Mouse (Mus musculus): Measurements from ENCODE around the gene Cramp1l. TPM values are rescaled to one million over a fixed set of nuclear protein-coding genes. Genes with fewer than 3 reads are reported as not detected.
A peak's percentile ranks its signal among the peaks of the same experiment; 100 is the strongest.
"Not testable (repeated sequence)": the region's sequence is repeated elsewhere in the genome, so short reads cannot be mapped to it uniquely, and the experiment has no call there.

Cramp1l gene
- total RNA-seq, 2 experiments from 2014 or later: 24.0 to 25.0 TPM

GRCm38 (mm10) chr17:24960852-24961715, 54.5 kb downstream of the Cramp1l start:
- no peak for DNase-seq (ENCODE audit: extremely low spot score in 1 of 2, low spot score in 2 of 2)
- intact Hi-C loops (cut with DNase I): no loop called here

GRCm38 (mm10) chr17:24960135-24960851, 55.3 kb downstream of the Cramp1l start, which contains the start of gene Jpt2:
TSS of gene Jpt2 (minus strand) at chr17:24960689.
- intact Hi-C loops (cut with DNase I): no loop called here
- DNase-seq (ENCODE audit: extremely low spot score in 1 of 2, low spot score in 2 of 2): peak; percentile 96 to 99

- intact Hi-C loops (cut with DNase I): no loop called here
- DNase-seq (ENCODE audit: extremely low spot score in 1 of 2, low spot score in 2 of 2): no peak
These were observed 56.2 kb downstream of the Cramp1l start for GRCm38 (mm10) chr17:24959371-24959770.

GRCm38 (mm10) chr17:24953291-24953690, 62.3 kb downstream of the Cramp1l start:
- intact Hi-C loops (cut with DNase I): no loop called here
- no peak for DNase-seq (ENCODE audit: extremely low spot score in 1 of 2, low spot score in 2 of 2)

GRCm38 (mm10) chr17:24950671-24951070, 64.9 kb downstream of the Cramp1l start:
- no peak for DNase-seq (ENCODE audit: extremely low spot score in 1 of 2, low spot score in 2 of 2)

GRCm38 (mm10) chr17:24948204-24948603, 67.4 kb downstream of the Cramp1l start:
- intact Hi-C loops (cut with DNase I): no loop called here
- DNase-seq (ENCODE audit: extremely low spot score in 1 of 2, low spot score in 2 of 2): no peak

More at GRCm38 (mm10) chr17:24950671-24951070, 64.9 kb downstream of the Cramp1l start:
- intact Hi-C loops (cut with DNase I): no loop called here

DNA sequence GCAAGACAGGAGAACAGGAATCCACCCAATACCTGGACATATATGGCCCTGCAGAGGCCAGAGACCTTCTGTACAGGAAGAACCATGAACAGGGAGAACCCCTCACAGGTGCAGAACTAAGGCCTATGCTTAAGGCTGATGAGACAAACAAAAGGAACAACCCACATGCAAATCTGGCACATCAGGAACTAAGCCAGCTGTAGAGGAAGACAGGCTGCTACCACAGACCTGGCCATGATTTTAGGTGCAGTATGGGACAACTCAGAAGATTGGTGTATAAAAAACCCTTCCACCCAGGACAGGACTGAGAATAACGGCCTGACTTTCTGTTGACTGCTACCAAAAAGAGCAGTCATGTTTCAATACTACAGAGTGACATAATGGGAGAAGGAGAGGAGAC, 72.0 kb downstream of the Cramp1l start:
- intact Hi-C loops (cut with DNase I); DNase-seq (ENCODE audit: extremely low spot score in 1 of 2, low spot score in 2 of 2): not testable (repeated sequence)

DNA sequence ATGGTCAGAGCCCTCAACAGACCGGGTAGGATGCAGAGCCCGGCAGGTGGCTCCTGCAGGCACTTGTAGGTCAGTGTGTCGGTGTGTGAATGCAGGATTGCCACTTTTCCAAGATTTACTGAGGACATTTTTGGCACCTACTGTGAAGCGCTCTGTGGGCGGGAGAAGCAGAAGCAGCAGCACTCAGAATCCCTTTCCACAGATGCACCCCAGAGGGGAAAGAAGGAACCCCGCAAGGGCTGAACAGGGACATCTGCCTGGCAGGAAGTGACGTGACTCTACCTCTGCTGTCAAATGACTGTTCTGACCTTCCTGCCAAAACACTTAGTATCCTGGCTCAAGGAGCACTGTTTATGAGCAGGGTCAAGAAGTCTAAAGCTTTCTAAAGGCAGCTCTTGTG, 72.6 kb downstream of the Cramp1l start:
- peak in 1 of 2 experiments; percentile 42 for DNase-seq (ENCODE audit: extremely low spot score in 1 of 2, low spot score in 2 of 2)
- intact Hi-C loops (cut with DNase I): no loop called here

DNA sequence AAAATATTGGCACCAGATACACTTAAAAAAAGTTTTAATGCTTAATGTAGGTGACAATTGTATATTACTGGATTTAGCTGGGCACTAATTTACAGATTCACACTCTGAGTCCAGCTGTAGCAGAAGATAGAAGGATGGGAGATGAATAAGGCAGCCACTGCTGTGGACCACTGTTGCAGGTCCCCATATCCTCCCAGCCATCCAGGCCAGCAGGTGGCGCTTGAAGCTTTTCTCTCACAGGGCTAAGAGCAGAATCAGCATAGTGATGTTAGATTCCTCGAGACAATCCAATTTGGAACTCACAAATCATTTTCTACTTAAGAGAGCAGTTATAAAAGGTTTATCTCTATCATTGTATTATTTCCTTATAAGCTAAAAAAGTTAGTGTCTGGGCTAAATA, 73.1 kb downstream of the Cramp1l start:
- DNase-seq (ENCODE audit: extremely low spot score in 1 of 2, low spot score in 2 of 2): peak in 1 of 2 experiments; percentile 33
- intact Hi-C loops (cut with DNase I): not testable (repeated sequence)

- intact Hi-C loops (cut with DNase I): no loop called here
- DNase-seq (ENCODE audit: extremely low spot score in 1 of 2, low spot score in 2 of 2): no peak
These were observed 78.3 kb downstream of the Cramp1l start for GRCm38 (mm10) chr17:24937266-24937665.

DNA sequence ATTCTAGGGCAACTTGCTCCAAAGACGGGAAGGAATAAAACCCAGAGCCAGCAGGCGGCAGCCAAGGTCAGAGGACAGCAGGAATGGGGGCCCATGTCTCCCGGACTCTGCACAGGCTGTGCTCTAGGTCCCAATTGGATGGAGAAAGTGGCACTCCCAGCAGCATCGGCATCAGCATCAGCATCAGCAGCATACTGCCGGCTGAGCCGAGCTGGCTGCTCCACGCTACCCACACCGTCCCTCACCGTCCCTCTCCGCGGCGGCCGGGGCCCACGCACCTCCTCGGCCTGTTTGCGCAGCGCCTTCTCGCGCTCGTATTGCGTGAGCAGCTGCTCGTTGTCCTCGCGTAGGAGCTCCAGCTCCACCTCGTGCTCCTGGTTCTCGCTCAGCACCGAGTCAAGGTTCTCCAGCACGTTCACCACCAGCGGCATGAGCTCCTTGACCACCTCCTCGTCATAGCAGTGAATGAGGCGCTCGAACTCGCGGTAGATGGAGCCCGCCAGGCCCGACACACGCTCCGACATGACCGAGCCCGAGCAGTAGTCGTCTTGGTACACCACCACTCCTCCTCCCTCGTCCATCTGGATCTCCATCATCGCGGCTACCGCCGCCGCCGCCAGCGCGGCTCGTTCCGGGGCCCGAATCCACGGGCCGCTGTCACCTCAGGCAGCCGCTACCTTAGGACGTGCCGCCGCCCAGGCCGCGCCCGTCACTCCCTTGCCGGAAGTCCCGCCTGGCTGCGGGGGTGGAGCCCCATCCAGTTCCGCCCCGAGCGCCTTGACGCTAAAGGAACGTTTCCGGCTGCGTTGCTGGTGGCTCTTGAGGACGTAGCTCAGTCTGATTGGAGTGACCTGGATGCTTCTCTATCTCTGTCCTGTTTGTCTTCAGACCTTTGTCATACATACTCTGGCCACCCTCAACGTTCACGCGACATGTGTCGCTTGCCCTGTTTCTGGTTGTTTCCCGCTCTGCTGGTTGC, 79.0 kb downstream of the Cramp1l start, which contains the start of gene Mapk8ip3:
TSS of gene Mapk8ip3 (minus strand) at position 719 of the 979 bp plus-strand sequence.
- intact Hi-C loops (cut with DNase I): no loop called here

DNA sequence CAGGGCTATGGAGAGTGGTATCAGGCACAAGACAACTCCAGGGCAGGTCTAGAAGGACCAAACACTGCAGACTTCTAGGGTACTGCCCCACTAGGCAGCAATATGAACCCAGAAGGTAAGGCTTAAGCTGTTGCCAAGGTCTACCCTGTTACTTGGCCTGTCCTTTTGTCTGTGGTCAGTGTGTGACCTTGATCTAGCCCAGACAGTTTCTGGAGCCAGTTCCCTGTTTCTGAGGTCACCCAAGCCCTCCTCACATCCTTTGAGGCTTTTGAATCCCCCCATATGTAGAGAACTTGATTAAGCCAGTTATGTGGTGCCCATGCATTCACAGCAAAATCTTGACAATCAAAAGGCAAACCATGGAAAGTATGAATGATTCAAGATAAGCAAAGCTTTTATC, 79.9 kb downstream of the Cramp1l start:
- no peak for DNase-seq (ENCODE audit: extremely low spot score in 1 of 2, low spot score in 2 of 2)
- intact Hi-C loops (cut with DNase I): no loop called here

More for the DNA sequence above, 79.0 kb downstream of the Cramp1l start, which contains the start of gene Mapk8ip3:
- peak; percentile 93 to 97 for DNase-seq (ENCODE audit: extremely low spot score in 1 of 2, low spot score in 2 of 2)

- DNase-seq (ENCODE audit: extremely low spot score in 1 of 2, low spot score in 2 of 2): no peak
- intact Hi-C loops (cut with DNase I): no loop called here
These were observed 80.7 kb downstream of the Cramp1l start for GRCm38 (mm10) chr17:24934926-24935325.

DNA sequence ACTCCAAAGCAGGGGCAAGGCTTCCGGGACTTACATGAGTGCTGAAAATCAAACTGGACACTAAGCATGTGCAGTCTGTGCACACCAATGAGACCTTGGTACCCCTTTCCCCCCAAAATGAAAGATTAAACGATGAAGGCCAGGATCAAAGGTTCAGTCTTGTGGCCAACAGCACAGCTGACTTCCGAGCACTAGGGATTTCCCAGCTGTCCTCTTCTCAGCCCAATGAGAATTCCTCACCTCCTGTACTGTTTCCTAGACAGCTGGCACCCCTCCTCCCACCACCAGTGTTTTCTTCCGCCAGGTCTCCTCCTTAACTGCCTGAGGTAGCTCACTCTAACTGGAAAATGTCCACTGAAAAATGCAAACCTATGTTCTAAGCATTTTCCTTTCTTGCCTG, 82.4 kb downstream of the Cramp1l start:
- intact Hi-C loops (cut with DNase I): no loop called here
- DNase-seq (ENCODE audit: extremely low spot score in 1 of 2, low spot score in 2 of 2): no peak

DNA sequence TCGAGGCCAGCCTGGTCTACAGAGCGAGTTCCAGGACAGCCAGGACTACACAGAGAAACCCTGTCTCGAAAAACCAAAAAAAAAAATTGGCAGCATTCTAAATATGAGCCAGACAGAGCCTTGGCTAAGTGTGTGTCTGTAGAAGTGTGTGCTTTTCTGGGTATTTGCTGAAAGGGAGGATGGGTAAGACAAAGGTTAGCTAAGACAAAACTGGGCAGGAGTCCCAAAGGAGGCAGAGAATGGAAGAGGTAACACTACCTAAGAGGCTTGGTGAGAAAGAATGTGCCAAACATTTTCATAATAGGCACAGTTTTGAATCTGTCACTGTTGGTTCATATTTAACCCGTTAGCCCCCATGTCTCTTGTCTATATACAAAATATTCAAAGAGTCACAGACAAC, 83.2 kb downstream of the Cramp1l start:
- intact Hi-C loops (cut with DNase I): no loop called here
- no peak for DNase-seq (ENCODE audit: extremely low spot score in 1 of 2, low spot score in 2 of 2)

- DNase-seq (ENCODE audit: extremely low spot score in 1 of 2, low spot score in 2 of 2): no peak
- intact Hi-C loops (cut with DNase I): loop anchor here (5.0 kb wide), 1 partner anchor 38 kb away; no protein-coding TSS in a partner anchor
These were observed 86.1 kb downstream of the Cramp1l start for GRCm38 (mm10) chr17:24929506-24929905.

GRCm38 (mm10) chr17:24923246-24923645, 92.3 kb downstream of the Cramp1l start:
- intact Hi-C loops (cut with DNase I): no loop called here
- no peak for DNase-seq (ENCODE audit: extremely low spot score in 1 of 2, low spot score in 2 of 2)

GRCm38 (mm10) chr17:24913984-24914383, 101.6 kb downstream of the Cramp1l start:
- intact Hi-C loops (cut with DNase I): no loop called here
- DNase-seq (ENCODE audit: extremely low spot score in 1 of 2, low spot score in 2 of 2): no peak
